Mouse (Mus musculus) neural tube, embryonic 15.5 days (tissue): ENCODE data around the gene Igsf3. TPM values are rescaled to one million over a fixed set of nuclear protein-coding genes. Genes with fewer than 3 reads are reported as not detected.

Experiments
- ATAC-seq: fragments of 200-750 bp; cut with Nextera tagmentation; 2 replicates; pipeline ENCODE4 v1.8.0; 2017; ENCODE audit warnings: mild to moderate bottlenecking, moderate TSS enrichment, moderate library complexity; ENCODE audit not compliant: low FRiP score
- H3K27ac ChIP-seq: fragments of 300-500 bp; sonication (generic); replicated peaks from 2 replicates; pipeline ENCODE4 v1.5.1; 2015; ENCODE audit warnings: mild to moderate bottlenecking, inconsistent platforms
- H3K27me3 ChIP-seq: fragments of 300-500 bp; sonication (generic); replicated peaks from 2 replicates; pipeline ENCODE4 v1.6.1; 2015; ENCODE audit warnings: inconsistent platforms
- H3K36me3 ChIP-seq: fragments of 300-500 bp; sonication (generic); 2 replicates; pipeline ENCODE4 v1.6.1; 2015; ENCODE audit warnings: inconsistent platforms
- H3K4me1 ChIP-seq: fragments of 300-500 bp; sonication (generic); 2 replicates; pipeline ENCODE4 v1.6.1; 2015; ENCODE audit warnings: inconsistent platforms
- H3K4me2 ChIP-seq: fragments of 300-500 bp; sonication (generic); 2 replicates; pipeline ENCODE4 v1.6.1; 2015; ENCODE audit warnings: inconsistent platforms, mild to moderate bottlenecking, moderate library complexity
- H3K4me3 ChIP-seq: fragments of 300-500 bp; sonication (generic); replicated peaks from 2 replicates; pipeline ENCODE4 v1.5.1; 2015; ENCODE audit warnings: mild to moderate bottlenecking, inconsistent platforms
- H3K9ac ChIP-seq: fragments of 300-500 bp; sonication (generic); replicated peaks from 2 replicates; pipeline ENCODE4 v1.6.1; 2015; ENCODE audit warnings: mild to moderate bottlenecking, inconsistent platforms
- H3K9me3 ChIP-seq: fragments of 300-500 bp; sonication (generic); replicated peaks from 2 replicates; pipeline ENCODE4 v1.6.1; 2016; ENCODE audit warnings: inconsistent platforms
- WGBS: fragments of 180-500 bp; shearing (Covaris S2); methylation state at CpG from one replicate; pipeline ENCODE4 v1.1.7; 2015; ENCODE audit warnings: mixed read lengths; 5-methylcytosine and 5-hydroxymethylcytosine counted together
- polyA plus RNA-seq: library from polyadenylated mRNA; unstranded; fragments of >200 nt; fragmentation: Nextera tagmentation; extraction: Ambion mirVana; gene quantifications from 2 replicates; pipeline ENCODE4 v1.2.1, GENCODE M21; 2015

Gene Igsf3
- polyA plus RNA-seq, 1 experiment from 2014 or later = 89.7 TPM

DNA sequence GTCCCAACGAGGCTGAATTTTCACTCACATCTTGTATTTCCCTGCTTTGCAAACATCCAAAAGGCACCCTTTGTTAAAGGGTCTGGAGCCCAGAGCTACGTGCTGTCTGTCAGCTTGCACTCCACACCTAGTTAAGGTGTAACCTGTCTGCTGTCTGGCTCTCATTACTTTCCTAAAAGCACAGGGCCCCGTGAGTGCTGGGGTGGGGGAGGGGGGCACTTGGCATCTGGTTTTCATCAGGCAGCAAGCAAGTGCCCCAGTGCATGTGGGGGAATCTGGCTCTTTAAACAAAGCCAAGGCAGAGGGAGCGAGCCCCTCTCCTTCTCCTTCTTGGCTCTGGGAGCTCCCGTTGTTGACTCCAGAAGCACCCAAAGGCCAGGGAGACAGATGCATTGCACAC is 18.5 kb downstream of the Igsf3 start:
- H3K4me3 ChIP-seq = no peak overlapping the region
- H3K27me3 ChIP-seq = no peaks in the 10 kb centered on the region
- H3K9me3 ChIP-seq = no peaks in the 10 kb centered on the region
- no peak for ATAC-seq
- WGBS = 60% methylated on average over 5 of the region's 5 CpGs
- H3K9ac ChIP-seq = no peak overlapping the region
- H3K4me1 ChIP-seq = peaks cover 98% of the 10 kb centered on the region
- H3K36me3 ChIP-seq = no peaks in the 10 kb centered on the region
- H3K4me2 ChIP-seq = no peak overlapping the region
- H3K27ac ChIP-seq = 0 out of 2 replicates have a peak overlapping the region, but pooled peaks have one; percentile 39

GRCm38 (mm10) chr3:101396061-101396460 is 19.2 kb downstream of the Igsf3 start:
- no peak overlapping the region for H3K4me2 ChIP-seq
- no peak overlapping the region for H3K27ac ChIP-seq
- ATAC-seq = no peak
- H3K4me1 ChIP-seq = peaks cover 92% of the 10 kb centered on the region
- H3K27me3 ChIP-seq = no peaks in the 10 kb centered on the region
- 90% methylated on average over 3 of the region's 3 CpGs for WGBS
- no peaks in the 10 kb centered on the region for H3K36me3 ChIP-seq
- H3K9ac ChIP-seq = no peak overlapping the region
- H3K9me3 ChIP-seq = no peaks in the 10 kb centered on the region
- H3K4me3 ChIP-seq = no peak overlapping the region

DNA sequence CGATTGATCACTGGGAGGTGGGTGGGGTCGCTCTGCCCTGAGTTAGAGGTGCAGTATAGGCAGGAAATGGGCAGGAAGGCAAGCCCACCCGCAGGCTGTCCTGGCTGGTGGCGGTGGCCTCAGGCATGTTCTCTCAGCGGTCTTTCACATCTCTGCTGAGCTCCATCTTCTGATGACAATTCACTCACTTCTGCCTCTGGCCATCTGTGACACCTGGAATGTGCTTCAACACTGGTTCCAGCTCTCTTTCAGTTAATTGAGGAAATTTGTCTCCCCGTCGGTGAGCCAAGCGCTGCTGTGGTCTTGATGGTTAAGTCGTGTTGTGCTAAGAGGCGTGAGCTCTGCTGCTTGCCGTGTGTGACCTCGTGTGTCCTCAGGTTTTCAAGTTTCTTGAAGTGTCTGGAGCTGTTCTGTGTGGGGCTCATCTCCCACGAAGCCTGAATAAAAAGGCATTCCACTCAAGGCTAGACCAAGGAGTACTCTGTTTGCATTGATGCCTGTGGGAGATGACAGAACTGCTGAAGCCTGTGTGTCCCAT is 19.9 kb downstream of the Igsf3 start:
- Histone ChIP-seq H3K27me3 (no peaks in the 10 kb centered on the region), H3K4me1 (peaks cover 92% of the 10 kb centered on the region), H3K4me3 (no peak overlapping the region), H3K9me3 (no peaks in the 10 kb centered on the region), H3K4me2 (no peak overlapping the region), H3K9ac (no peak overlapping the region), H3K36me3 (no peaks in the 10 kb centered on the region), H3K27ac (no peak overlapping the region)
- WGBS = 55% methylated on average over 13 of the region's 13 CpGs
- ATAC-seq = no peak

DNA sequence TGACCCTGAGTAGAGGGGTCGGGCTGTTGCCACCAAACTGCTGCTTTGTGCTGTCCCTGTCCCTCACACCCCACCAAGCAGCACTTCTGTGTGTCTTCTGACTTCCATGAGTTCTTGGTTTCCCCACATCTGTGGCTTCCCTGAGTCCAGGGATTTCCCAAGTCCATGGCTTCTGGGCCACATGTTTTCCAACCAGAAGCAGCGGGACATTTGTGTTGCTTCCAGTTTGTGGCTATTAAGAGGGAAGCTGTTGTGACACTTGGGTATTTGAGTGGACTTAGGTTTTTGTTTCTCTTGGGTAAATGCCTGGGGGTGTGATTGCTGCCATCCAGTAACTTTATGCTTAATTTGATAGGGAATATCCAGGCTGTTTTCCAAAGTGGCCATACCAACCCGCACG is 20.5 kb downstream of the Igsf3 start:
- no peak overlapping the region for H3K4me2 ChIP-seq
- no peak overlapping the region for H3K4me3 ChIP-seq
- ATAC-seq = no peak
- H3K4me1 ChIP-seq = peaks cover 87% of the 10 kb centered on the region
- WGBS = 70% methylated on average over 4 of the region's 4 CpGs
- no peaks in the 10 kb centered on the region for H3K36me3 ChIP-seq
- H3K9ac ChIP-seq = no peak overlapping the region
- H3K9me3 ChIP-seq = no peaks in the 10 kb centered on the region
- peak overlapping the region; percentile 38 for H3K27ac ChIP-seq
- no peaks in the 10 kb centered on the region for H3K27me3 ChIP-seq

GRCm38 (mm10) chr3:101398071-101398786 is 21.3 kb downstream of the Igsf3 start:
- Histone ChIP-seq H3K27me3 (no peaks in the 10 kb centered on the region), H3K9ac (no peak overlapping the region), H3K4me1 (peaks cover 82% of the 10 kb centered on the region), H3K27ac (peak overlapping the region; percentile 38), H3K4me2 (peak overlapping the region; percentile 2; the same call in 1 of the 2 replicates), H3K9me3 (no peaks in the 10 kb centered on the region), H3K4me3 (no peak overlapping the region), H3K36me3 (no peaks in the 10 kb centered on the region)
- peak; percentile 18; the same call in 1 of the 2 replicates for ATAC-seq
- 36% methylated on average over 12 of the region's 12 CpGs for WGBS

DNA sequence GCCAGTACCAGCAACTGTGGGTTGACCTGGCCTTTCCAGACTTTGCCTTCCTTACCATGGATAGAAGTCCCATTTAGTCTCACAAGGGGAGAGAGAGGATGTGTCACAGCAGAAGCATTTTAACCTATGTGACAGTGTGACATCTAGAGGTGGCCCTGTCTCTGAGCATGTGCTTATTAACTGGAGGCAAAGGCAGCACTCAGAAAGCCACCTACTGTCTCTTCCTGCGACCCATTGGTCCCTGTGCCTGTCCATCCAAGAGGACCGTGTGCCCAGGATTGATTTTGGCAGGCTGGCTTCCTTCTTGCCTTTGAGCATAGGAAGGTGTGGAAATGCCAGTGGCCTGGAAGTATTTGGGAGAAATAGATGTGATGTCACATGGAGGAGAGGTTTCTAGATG is 22.0 kb downstream of the Igsf3 start:
- no peaks in the 10 kb centered on the region for H3K36me3 ChIP-seq
- no peak overlapping the region for H3K4me3 ChIP-seq
- WGBS = 49% methylated on average over 2 of the region's 2 CpGs
- H3K4me1 ChIP-seq = peaks cover 82% of the 10 kb centered on the region
- no peaks in the 10 kb centered on the region for H3K27me3 ChIP-seq
- peak overlapping the region; percentile 38 for H3K27ac ChIP-seq
- ATAC-seq = no peak
- no peak overlapping the region for H3K9ac ChIP-seq
- no peaks in the 10 kb centered on the region for H3K9me3 ChIP-seq
- no peak overlapping the region for H3K4me2 ChIP-seq

DNA sequence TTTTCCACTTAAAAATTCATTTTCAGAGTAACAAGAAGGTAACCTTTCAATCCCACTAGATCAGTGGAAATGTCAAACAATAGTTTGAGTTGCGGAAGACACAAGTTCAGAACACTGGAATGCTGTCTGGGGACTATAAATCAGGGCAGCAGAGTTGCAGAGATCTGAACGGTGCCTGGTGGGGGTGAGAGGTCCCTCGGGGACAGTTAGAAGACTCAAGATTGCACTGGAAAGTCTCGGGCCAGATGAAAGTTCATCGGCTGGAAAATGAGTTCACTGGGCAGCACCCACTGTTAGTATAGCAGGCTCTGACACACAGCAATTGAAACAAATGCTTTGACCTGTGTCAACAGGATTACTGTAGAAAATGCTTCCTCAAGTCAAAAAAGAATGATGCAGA is 24.6 kb downstream of the Igsf3 start:
- ATAC-seq = no peak
- Histone ChIP-seq H3K4me3 (no peak overlapping the region), H3K4me1 (peaks cover 81% of the 10 kb centered on the region), H3K4me2 (no peak overlapping the region), H3K9me3 (no peaks in the 10 kb centered on the region), H3K9ac (no peak overlapping the region), H3K27ac (no peak overlapping the region), H3K36me3 (no peaks in the 10 kb centered on the region), H3K27me3 (no peaks in the 10 kb centered on the region)
- WGBS = 15% methylated on average over 5 of the region's 5 CpGs

GRCm38 (mm10) chr3:101404620-101405415 is 27.9 kb downstream of the Igsf3 start:
- 43% methylated on average over 13 of the region's 13 CpGs for WGBS
- peak overlapping the region; percentile 13; the same call in 1 of the 2 replicates for H3K4me2 ChIP-seq

GRCm38 (mm10) chr3:101405495-101405894 is 28.6 kb downstream of the Igsf3 start:
- no peaks in the 10 kb centered on the region for H3K27me3 ChIP-seq
- peak overlapping the region; percentile 13 for H3K4me2 ChIP-seq
- H3K27ac ChIP-seq = peak overlapping the region; percentile 77
- no peak overlapping the region for H3K4me3 ChIP-seq
- H3K9ac ChIP-seq = no peak overlapping the region
- peaks cover 72% of the 10 kb centered on the region for H3K4me1 ChIP-seq
- peak; percentile 60 for ATAC-seq
- no peaks in the 10 kb centered on the region for H3K36me3 ChIP-seq
- no peaks in the 10 kb centered on the region for H3K9me3 ChIP-seq
- 28% methylated on average over 10 of the region's 10 CpGs for WGBS

More at GRCm38 (mm10) chr3:101404620-101405415, 27.9 kb downstream of the Igsf3 start:
- H3K36me3 ChIP-seq = no peaks in the 10 kb centered on the region
- no peak overlapping the region for H3K9ac ChIP-seq
- H3K4me3 ChIP-seq = no peak overlapping the region
- H3K9me3 ChIP-seq = no peaks in the 10 kb centered on the region
- H3K4me1 ChIP-seq = peaks cover 70% of the 10 kb centered on the region
- no peaks in the 10 kb centered on the region for H3K27me3 ChIP-seq
- ATAC-seq = peak; percentile 67
- peak overlapping the region; percentile 77 for H3K27ac ChIP-seq

- ATAC-seq = no peak
- Histone ChIP-seq H3K4me1 (peaks cover 77% of the 10 kb centered on the region), H3K27me3 (no peaks in the 10 kb centered on the region), H3K9me3 (no peaks in the 10 kb centered on the region), H3K9ac (no peak overlapping the region), H3K4me2 (no peak overlapping the region), H3K4me3 (no peak overlapping the region), H3K27ac (no peak overlapping the region), H3K36me3 (no peaks in the 10 kb centered on the region)
- 59% methylated on average over 3 of the region's 3 CpGs for WGBS
These were observed 29.2 kb downstream of the Igsf3 start for GRCm38 (mm10) chr3:101406097-101406496.

GRCm38 (mm10) chr3:101407568-101407967 is 30.7 kb downstream of the Igsf3 start:
- 78% methylated on average over 8 of the region's 8 CpGs for WGBS
- Histone ChIP-seq H3K4me3 (no peak overlapping the region), H3K9me3 (no peaks in the 10 kb centered on the region), H3K27me3 (no peaks in the 10 kb centered on the region), H3K4me1 (peaks cover 76% of the 10 kb centered on the region), H3K4me2 (no peak overlapping the region), H3K36me3 (no peaks in the 10 kb centered on the region), H3K27ac (no peak overlapping the region), H3K9ac (no peak overlapping the region)
- ATAC-seq = no peak
